Mouse (Mus musculus) bone marrow macrophage, adult 2 months (primary cell): ENCODE results near the gene Gclc.

Experiments used
- CTCF ChIP-seq: IDR thresholded peaks from 2 replicates; pipeline ENCODE4 v1.5.1; 2012; ENCODE audit warnings: low read depth, mild to moderate bottlenecking, low read length, moderate library complexity
- POLR2A ChIP-seq: IDR thresholded peaks from 2 replicates; pipeline ENCODE4 v1.6.1; 2012; ENCODE audit warnings: mild to moderate bottlenecking, low read depth, low read length, borderline replicate concordance

DNA sequence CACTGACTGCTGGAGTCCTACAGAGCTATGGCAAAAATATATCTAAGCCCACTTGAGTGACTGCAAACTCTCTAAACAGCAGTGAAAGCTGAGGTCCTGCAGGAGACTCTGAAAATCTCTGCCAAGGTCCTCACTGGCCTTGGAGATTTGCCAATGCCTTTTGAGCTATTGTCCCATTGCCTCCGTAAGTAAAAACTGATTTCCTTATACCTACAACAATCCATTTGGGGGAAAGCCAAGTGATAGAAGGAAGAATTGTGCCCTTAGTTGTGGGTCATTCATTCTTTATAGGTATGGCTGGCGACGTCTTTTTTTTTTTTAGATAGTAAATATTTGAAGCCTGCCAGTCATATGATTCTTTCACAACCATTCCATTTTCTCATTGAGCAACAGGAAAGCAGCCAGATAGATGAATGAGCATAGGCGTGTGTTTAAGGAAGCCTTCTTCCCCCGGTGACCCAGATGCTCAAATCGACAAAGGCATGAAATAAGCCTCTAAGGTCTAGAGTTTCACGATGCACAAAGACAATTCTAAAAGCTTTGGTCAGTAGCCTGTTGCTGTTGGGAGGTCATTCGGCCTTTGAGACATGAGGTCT, 35.4 kb upstream of the Gclc start:
- no peak for TF ChIP-seq CTCF
- no peak for TF ChIP-seq POLR2A
